Mouse (Mus musculus): ENCODE measurements around the gene Srgap3.

The Srgap3 gene

GRCm38 (mm10) chr6:112917717-112918116, 29.3 kb downstream of the Srgap3 start:
- in situ Hi-C loops (cut with MboI, MseI): no loop called here

- in situ Hi-C loops (cut with MboI, MseI): no loop called here
Observed at GRCm38 (mm10) chr6:112916243-112916642, 30.8 kb downstream of the Srgap3 start.

GRCm38 (mm10) chr6:112912552-112912951, 34.5 kb downstream of the Srgap3 start:
- in situ Hi-C loops (cut with MboI, MseI): no loop called here

GRCm38 (mm10) chr6:112909711-112910110, 37.4 kb downstream of the Srgap3 start:
- in situ Hi-C loops (cut with MboI, MseI): no loop called here

- in situ Hi-C loops (cut with MboI, MseI): no loop called here
Observed at GRCm38 (mm10) chr6:112907887-112908584, 39.0 kb downstream of the Srgap3 start.

- in situ Hi-C loops (cut with MboI, MseI): no loop called here
Observed at GRCm38 (mm10) chr6:112903796-112904195, 43.3 kb downstream of the Srgap3 start.

GRCm38 (mm10) chr6:112903226-112903625, 43.8 kb downstream of the Srgap3 start:
- in situ Hi-C loops (cut with MboI, MseI): no loop called here

- in situ Hi-C loops (cut with MboI, MseI): no loop called here
Observed at GRCm38 (mm10) chr6:112902791-112903190, 44.3 kb downstream of the Srgap3 start.

- in situ Hi-C loops (cut with MboI, MseI): no loop called here
Observed at GRCm38 (mm10) chr6:112900306-112900705, 46.8 kb downstream of the Srgap3 start.

GRCm38 (mm10) chr6:112899711-112900110, 47.4 kb downstream of the Srgap3 start:
- in situ Hi-C loops (cut with MboI, MseI): no loop called here

- in situ Hi-C loops (cut with MboI, MseI): no loop called here
Observed at GRCm38 (mm10) chr6:112899276-112899675, 47.8 kb downstream of the Srgap3 start.

GRCm38 (mm10) chr6:112898435-112898834, 48.6 kb downstream of the Srgap3 start:
- in situ Hi-C loops (cut with MboI, MseI): no loop called here

GRCm38 (mm10) chr6:112896372-112896771, 50.7 kb downstream of the Srgap3 start:
- in situ Hi-C loops (cut with MboI, MseI): no loop called here

- in situ Hi-C loops (cut with MboI, MseI): no loop called here
Observed at GRCm38 (mm10) chr6:112890331-112890751, 56.7 kb downstream of the Srgap3 start.

- in situ Hi-C loops (cut with MboI, MseI): no loop called here
Observed at GRCm38 (mm10) chr6:112883588-112884135, 63.4 kb downstream of the Srgap3 start.

GRCm38 (mm10) chr6:112880048-112880534, 67.0 kb downstream of the Srgap3 start:
- in situ Hi-C loops (cut with MboI, MseI): no loop called here

GRCm38 (mm10) chr6:112879154-112879553, 67.9 kb downstream of the Srgap3 start:
- in situ Hi-C loops (cut with MboI, MseI): no loop called here

GRCm38 (mm10) chr6:112873089-112873835, 73.8 kb downstream of the Srgap3 start:
- in situ Hi-C loops (cut with MboI, MseI): no loop called here

- in situ Hi-C loops (cut with MboI, MseI): no loop called here
Observed at GRCm38 (mm10) chr6:112871241-112871780, 75.8 kb downstream of the Srgap3 start.

- in situ Hi-C loops (cut with MboI, MseI): loop anchor here in 1 of 2 experiments (5.0 kb wide), 1 partner anchor 79 kb away; the partner anchor contains the start of gene Srgap3
Observed at GRCm38 (mm10) chr6:112868197-112868957, 78.7 kb downstream of the Srgap3 start.

- in situ Hi-C loops (cut with MboI, MseI): loop anchor here in 1 of 2 experiments (5.0 kb wide), 1 partner anchor 81 kb away; the partner anchor contains the start of gene Srgap3
Observed at GRCm38 (mm10) chr6:112866096-112866495, 81.0 kb downstream of the Srgap3 start.

Measured in T-helper 17 cell (primary cell).